In the genomic region with DNA sequence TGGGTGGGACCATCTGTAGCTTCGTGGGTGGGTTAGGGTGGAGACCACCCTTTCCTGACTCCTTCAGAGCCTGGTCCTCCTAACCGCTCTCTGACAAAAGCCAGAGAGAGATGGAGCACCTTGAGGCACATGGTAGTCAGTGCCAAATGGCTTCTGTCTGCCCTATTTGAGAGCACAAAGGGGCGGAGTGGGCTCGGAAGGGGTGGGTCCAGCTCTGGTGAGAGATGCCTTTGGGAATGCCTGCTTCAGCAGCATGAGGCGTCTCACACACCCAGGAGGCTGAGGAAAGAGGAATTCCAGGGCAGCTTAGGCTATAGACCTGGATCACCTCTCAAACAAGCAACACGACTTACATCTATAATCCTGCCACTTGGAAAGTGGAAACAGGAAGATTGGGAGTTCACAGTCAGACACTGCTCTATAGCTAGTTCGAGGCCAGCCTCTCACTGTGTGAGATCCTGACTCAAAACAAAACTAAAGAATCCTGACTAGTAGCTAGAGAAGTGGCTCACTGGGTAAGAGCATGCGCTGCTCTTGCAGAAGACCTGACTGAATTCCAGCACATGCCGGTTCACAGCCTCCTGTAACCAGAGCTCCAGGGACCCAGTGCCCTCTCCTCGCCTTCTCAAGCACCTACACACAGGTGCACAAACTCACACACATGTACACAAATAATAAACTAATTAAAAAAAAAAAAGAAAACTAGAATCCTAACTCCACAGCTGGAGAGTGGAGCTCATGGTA, we compare ENCODE assay signal across 10 mouse cellular contexts. TPM values are rescaled to one million over a fixed set of nuclear protein-coding genes. Genes with fewer than 3 reads are reported as not detected.
DNase-seq lines count a peak whose midpoint lies in the region; ATAC-seq and TF ChIP-seq lines count a peak whose summit lies in the region.
"Had no signal": no experiment of that assay in that cellular context is flagged by ENCODE, and none has a peak within 500 bp of the region (broad histone marks: within the 10 kb centered on the region; RNA-seq: fewer than 3 reads in every experiment).

No protein-coding gene starts in this region.

- H3K36me3 ChIP-seq in forebrain, embryonic 11.5 days (ENCODE audit: control insufficient read depth, insufficient read depth, low read length), result no peaks in the 10 kb centered on the region
- H3K36me3 ChIP-seq in forebrain, postnatal 0 days (ENCODE audit: insufficient read depth), result peaks cover 23% of the 10 kb centered on the region
- peaks cover 13% of the 10 kb centered on the region for H3K36me3 ChIP-seq in midbrain, embryonic 12.5 days
- H3K36me3 ChIP-seq: liver, embryonic 13.5 days had no signal

- no peak for TF ChIP-seq CTCF in forebrain, postnatal 0 days (IDR thresholded peaks at IDR 0.05; ENCODE audit: low read depth)
- no peak for TF ChIP-seq CTCF in embryonic fibroblast, embryonic 13.5 days (IDR thresholded peaks at IDR 0.05; ENCODE audit: borderline replicate concordance, insufficient read depth, low read length)

- no peak for TF ChIP-seq POLR2A in embryonic fibroblast, embryonic 13.5 days (IDR thresholded peaks at IDR 0.05; ENCODE audit: low read depth, low read length)

- 0 out of 2 replicates have a peak overlapping the region, but pooled peaks have one; percentile 57 for H3K27ac ChIP-seq in forebrain, embryonic 11.5 days (ENCODE audit: low read depth, low read length)
- no peak overlapping the region for H3K27ac ChIP-seq in forebrain, postnatal 0 days (ENCODE audit: low read depth, low read length)
- H3K27ac ChIP-seq in embryonic fibroblast, embryonic 13.5 days (ENCODE audit: insufficient read depth, low read length), result peak overlapping the region; percentile 3
- H3K27ac ChIP-seq in midbrain, embryonic 12.5 days (replicated peaks), result peak overlapping the region; percentile 84
- H3K27ac ChIP-seq: liver, embryonic 13.5 days had no signal

- 51% methylated on average over 10 of the region's 10 CpGs for WGBS in forebrain, embryonic 11.5 days
- 42% methylated on average over 10 of the region's 10 CpGs for WGBS in forebrain, postnatal 0 days
- 47% methylated on average over 10 of the region's 10 CpGs for WGBS in midbrain, embryonic 12.5 days

- no peaks in the 10 kb centered on the region; the same call in 1 of the 2 replicates for H3K9me3 ChIP-seq in forebrain, embryonic 11.5 days (ENCODE audit: control insufficient read depth, low read length)
- no peaks in the 10 kb centered on the region for H3K9me3 ChIP-seq in forebrain, postnatal 0 days (ENCODE audit: low read length)
- no peaks in the 10 kb centered on the region for H3K9me3 ChIP-seq in midbrain, embryonic 12.5 days
- H3K9me3 ChIP-seq: liver, embryonic 13.5 days had no signal

- no peak for DNase-seq in forebrain, embryonic 11.5 days (ENCODE audit: low spot score)
- no peak for DNase-seq in forebrain, postnatal 0 days
- DNase-seq in ES-CJ7 (ENCODE audit: low read depth, low spot score), result peak; percentile 81
- DNase-seq in heart, adult 9 months (ENCODE audit: low spot score in 2 of 2), result no peak
- no peak for DNase-seq in kidney, adult 9 months
- no peak for DNase-seq in testis, postnatal 10 days (ENCODE audit: low spot score)
- DNase-seq: liver, embryonic 13.5 days; thymus, postnatal 4 days had no signal

- H3K9ac ChIP-seq in forebrain, embryonic 11.5 days (ENCODE audit: low read length), result 0 out of 2 replicates have a peak overlapping the region, but pooled peaks have one; percentile 6
- no peak overlapping the region for H3K9ac ChIP-seq in forebrain, postnatal 0 days
- peak overlapping the region; percentile 20; the same call in 1 of the 2 replicates for H3K9ac ChIP-seq in midbrain, embryonic 12.5 days (replicated peaks)
- H3K9ac ChIP-seq: liver, embryonic 13.5 days had no signal

- peaks cover 6% of the 10 kb centered on the region; the same call in 1 of the 2 replicates for H3K4me1 ChIP-seq in forebrain, embryonic 11.5 days (replicated peaks; ENCODE audit: control insufficient read depth, insufficient read depth, low read length)
- H3K4me1 ChIP-seq in forebrain, postnatal 0 days (ENCODE audit: insufficient read depth), result no peaks in the 10 kb centered on the region; the same call in 1 of the 2 replicates
- H3K4me1 ChIP-seq in embryonic fibroblast, embryonic 13.5 days (ENCODE audit: control insufficient read depth, insufficient read depth, low read length), result peaks cover 20% of the 10 kb centered on the region
- peaks cover 40% of the 10 kb centered on the region for H3K4me1 ChIP-seq in midbrain, embryonic 12.5 days

- H3K4me3 ChIP-seq in forebrain, embryonic 11.5 days (ENCODE audit: low read depth, low read length), result no peak overlapping the region
- no peak overlapping the region for H3K4me3 ChIP-seq in forebrain, postnatal 0 days (ENCODE audit: low read depth, low read length)
- no peak overlapping the region for H3K4me3 ChIP-seq in embryonic fibroblast, embryonic 13.5 days (ENCODE audit: insufficient read depth, low read length)
- no peak overlapping the region for H3K4me3 ChIP-seq in midbrain, embryonic 12.5 days
- H3K4me3 ChIP-seq: liver, embryonic 13.5 days had no signal

- no peak for ATAC-seq in forebrain, embryonic 11.5 days (replicated peaks; ENCODE audit: low FRiP score)
- no peak for ATAC-seq in forebrain, postnatal 0 days
- ATAC-seq in midbrain, embryonic 12.5 days (ENCODE audit: low FRiP score, low read depth), result no peak

- H3K27me3 ChIP-seq in forebrain, embryonic 11.5 days (ENCODE audit: control insufficient read depth, insufficient read depth, low read length), result no peaks in the 10 kb centered on the region
- no peaks in the 10 kb centered on the region for H3K27me3 ChIP-seq in forebrain, postnatal 0 days (ENCODE audit: insufficient read depth, low read length)
- no peaks in the 10 kb centered on the region for H3K27me3 ChIP-seq in midbrain, embryonic 12.5 days

- H3K4me2 ChIP-seq in forebrain, embryonic 11.5 days (ENCODE audit: low read depth, low read length, severe bottlenecking), result no peak overlapping the region
- H3K4me2 ChIP-seq in forebrain, postnatal 0 days (ENCODE audit: low read depth), result no peak overlapping the region
- H3K4me2 ChIP-seq in midbrain, embryonic 12.5 days (replicated peaks), result no peak overlapping the region
- H3K4me2 ChIP-seq: liver, embryonic 13.5 days had no signal

RNA-seq across cellular contexts. Expression of gene Ier2, which starts 28.6 kb away (rescaled TPM):
- 67.3 and 68.7 TPM in 2 replicates for polyA plus RNA-seq in forebrain, embryonic 11.5 days (2014; fragmentation: Nextera tagmentation; extraction: Ambion mirVana)
- total RNA-seq in forebrain, postnatal 0 days (2014; rRNA removed), result 4.8 and 8.5 TPM in 2 replicates
- polyA plus RNA-seq in forebrain, postnatal 0 days (2015; fragmentation: Nextera tagmentation; extraction: Ambion mirVana), result 19.3 and 22.7 TPM in 2 replicates
- 38.2 and 38.6 TPM in 2 replicates for polyA plus RNA-seq in embryonic fibroblast, embryonic 13.5 days (2011; ENCODE audit: insufficient read length, low read depth, missing spikeins)
- polyA plus RNA-seq in midbrain, embryonic 12.5 days (2016; fragmentation: Nextera tagmentation; extraction: Ambion mirVana), result 47.1 and 47.4 TPM in 2 replicates

RNA-seq across cellular contexts. Expression of gene Trmt1, which starts 52.1 kb away (rescaled TPM):
- 52.7 and 72.3 TPM in 2 replicates for polyA plus RNA-seq in forebrain, embryonic 11.5 days (2014; fragmentation: Nextera tagmentation; extraction: Ambion mirVana)
- 89.5 and 94.8 TPM in 2 replicates for total RNA-seq in forebrain, postnatal 0 days (2014; rRNA removed)
- 59.8 and 67.5 TPM in 2 replicates for polyA plus RNA-seq in forebrain, postnatal 0 days (2015; fragmentation: Nextera tagmentation; extraction: Ambion mirVana)
- 80.2 and 86.7 TPM in 2 replicates for polyA plus RNA-seq in embryonic fibroblast, embryonic 13.5 days (2011; ENCODE audit: insufficient read length, low read depth, missing spikeins)
- polyA plus RNA-seq in midbrain, embryonic 12.5 days (2016; fragmentation: Nextera tagmentation; extraction: Ambion mirVana), result 53.6 and 58.8 TPM in 2 replicates

RNA-seq across cellular contexts. Expression of gene Nacc1, which starts 53.6 kb away (rescaled TPM):
- 34.6 and 37.7 TPM in 2 replicates for polyA plus RNA-seq in forebrain, embryonic 11.5 days (2014; fragmentation: Nextera tagmentation; extraction: Ambion mirVana)
- 65.9 and 78.2 TPM in 2 replicates for total RNA-seq in forebrain, postnatal 0 days (2014; rRNA removed)
- polyA plus RNA-seq in forebrain, postnatal 0 days (2015; fragmentation: Nextera tagmentation; extraction: Ambion mirVana), result 14.6 and 14.7 TPM in 2 replicates
- polyA plus RNA-seq in embryonic fibroblast, embryonic 13.5 days (2011; ENCODE audit: insufficient read length, low read depth, missing spikeins), result 47.2 and 54.9 TPM in 2 replicates
- 20.8 and 25.0 TPM in 2 replicates for polyA plus RNA-seq in midbrain, embryonic 12.5 days (2016; fragmentation: Nextera tagmentation; extraction: Ambion mirVana)
